Mouse (Mus musculus) spleen, adult 2 months (tissue): ENCODE data around the gene Gm2001.
"Not testable (repeated sequence)": the region's sequence is repeated elsewhere in the genome, so short reads cannot be mapped to it uniquely, and the experiment has no call there.

Experiments
- CTCF ChIP-seq: fragments of 200-500 bp; IDR thresholded peaks from 2 replicates; pipeline ENCODE4 v1.5.1; 2011; ENCODE audit warnings: mild to moderate bottlenecking, inconsistent platforms; ENCODE audit not compliant: insufficient read depth, insufficient read length, insufficient replicate concordance; ENCODE audit errors: extremely low read depth
- POLR2A ChIP-seq: fragments of 200-500 bp; IDR thresholded peaks from 2 replicates; pipeline ENCODE4 v1.6.1; 2011; ENCODE audit warnings: low read depth, low read length, inconsistent platforms

GRCm38 (mm10) chr12:87842239-87842638, at the start of gene Gm2001:
- TF ChIP-seq CTCF, POLR2A: not testable (repeated sequence)
